Mouse (Mus musculus): ENCODE measurements around the gene Gm11213. TPM values are rescaled to one million over a fixed set of nuclear protein-coding genes. Genes with fewer than 3 reads are reported as not detected.

Gm11213 gene
- polyA plus RNA-seq, 1 experiment from 2014 or later, result not detected

Other genes with a start within 250 kb of the Gm11213 start
- gene Orm3, start 249.1 kb downstream of the Gm11213 start, polyA plus RNA-seq (2015; fragmentation: Nextera tagmentation; extraction: Ambion mirVana), result not detected in 2 replicates
- not detected in 2 replicates for gene Orm2, start 242.8 kb downstream of the Gm11213 start, polyA plus RNA-seq (2015; fragmentation: Nextera tagmentation; extraction: Ambion mirVana)
- 4.4 and 5.8 TPM in 2 replicates for gene Akna, start 201.9 kb downstream of the Gm11213 start, polyA plus RNA-seq (2015; fragmentation: Nextera tagmentation; extraction: Ambion mirVana)
- gene Whrn, start 109.3 kb downstream of the Gm11213 start, polyA plus RNA-seq (2015; fragmentation: Nextera tagmentation; extraction: Ambion mirVana), result 1.8 and 2.6 TPM in 2 replicates
- gene Atp6v1g1, start 60.5 kb downstream of the Gm11213 start, polyA plus RNA-seq (2015; fragmentation: Nextera tagmentation; extraction: Ambion mirVana), result 238 and 243 TPM in 2 replicates
- 5.1 and 6.0 TPM in 2 replicates for gene Tmem268, start 46.5 kb downstream of the Gm11213 start, polyA plus RNA-seq (2015; fragmentation: Nextera tagmentation; extraction: Ambion mirVana)
- gene Tex48, start 17.2 kb upstream of the Gm11213 start, polyA plus RNA-seq (2015; fragmentation: Nextera tagmentation; extraction: Ambion mirVana), result not detected in 2 replicates
- 0.49 TPM in 1 of 2 replicates, not detected in the other for gene Gm11214, start 58.1 kb upstream of the Gm11213 start, polyA plus RNA-seq (2015; fragmentation: Nextera tagmentation; extraction: Ambion mirVana)
- gene Tnfsf15, start 139.9 kb upstream of the Gm11213 start, polyA plus RNA-seq (2015; fragmentation: Nextera tagmentation; extraction: Ambion mirVana), result 0.05 TPM in 2 replicates

Data from heart, embryonic 16.5 days (tissue).